Mouse (Mus musculus) lung, adult 2 months (tissue): ENCODE measurements around the gene Tekt3. TPM values are rescaled to one million over a fixed set of nuclear protein-coding genes. Genes with fewer than 3 reads are reported as not detected.
A peak's percentile ranks its signal among the peaks of the same experiment; 100 is the strongest.

Experiments
- DNase-seq: peaks from one replicate; pipeline ENCODE4 v3.0.0; 2022
- H3K4me1 ChIP-seq: fragments of 200-500 bp; 2 replicates; pipeline ENCODE4 v1.6.1; 2011; ENCODE audit warnings: low read length; ENCODE audit not compliant: control insufficient read depth, insufficient read depth
- H3K4me3 ChIP-seq: fragments of 200-500 bp; replicated peaks from 2 replicates; pipeline ENCODE3; 2011; ENCODE audit warnings: low read depth, mild to moderate bottlenecking, control low read depth, low read length; ENCODE audit errors: extremely low read depth
- CTCF ChIP-seq: fragments of 200-500 bp; IDR thresholded peaks from 2 replicates; pipeline ENCODE4 v1.5.1; 2011; ENCODE audit warnings: mild to moderate bottlenecking, low read length, control low read depth; ENCODE audit not compliant: insufficient read depth
- POLR2A ChIP-seq: fragments of 200-500 bp; IDR thresholded peaks from 2 replicates; pipeline ENCODE4 v1.6.1; 2011; ENCODE audit warnings: low read depth, mild to moderate bottlenecking, control low read depth, low read length, borderline replicate concordance; ENCODE audit errors: extremely low read depth
- WGBS: fragments of 180-500 bp; shearing (Covaris S2); methylation state at CpG from one replicate; pipeline ENCODE4 v1.1.7; 2018; 5-methylcytosine and 5-hydroxymethylcytosine counted together
- polyA plus RNA-seq: library from polyadenylated mRNA; depleted of rRNA; stranded (reverse); fragments of >200 nt; gene quantifications from 2 replicates; pipeline ENCODE4 v1.2.3, GENCODE M21; 2012

Gene Tekt3
- polyA plus RNA-seq, 1 experiment, result 0.40 TPM

DNA sequence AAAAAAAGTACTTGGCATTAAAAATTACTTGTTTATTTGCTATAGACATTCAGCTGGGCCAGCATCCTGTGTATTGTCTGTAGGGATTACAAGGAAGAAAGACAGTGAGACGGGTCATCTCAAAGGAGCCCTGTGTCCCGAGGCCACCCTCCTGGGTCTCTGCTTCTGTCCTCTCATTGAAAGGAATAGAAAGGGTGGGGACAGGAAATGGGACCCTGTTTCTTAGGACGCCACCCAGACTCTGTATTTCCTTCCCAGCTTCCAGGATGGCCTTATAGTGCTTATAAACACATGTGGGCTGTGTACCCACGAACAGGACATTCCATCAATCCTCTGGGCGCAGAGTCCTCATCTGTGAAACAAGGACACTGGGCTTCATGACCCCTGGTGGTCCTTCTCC, 30.8 kb downstream of the Tekt3 start:
- 48% methylated on average over 5 of the region's 5 CpGs for WGBS
- no peak for TF ChIP-seq POLR2A
- TF ChIP-seq CTCF, result no peak
- no peak overlapping the region for H3K4me3 ChIP-seq
- peaks cover 8% of the 10 kb centered on the region for H3K4me1 ChIP-seq
- no peak for DNase-seq

DNA sequence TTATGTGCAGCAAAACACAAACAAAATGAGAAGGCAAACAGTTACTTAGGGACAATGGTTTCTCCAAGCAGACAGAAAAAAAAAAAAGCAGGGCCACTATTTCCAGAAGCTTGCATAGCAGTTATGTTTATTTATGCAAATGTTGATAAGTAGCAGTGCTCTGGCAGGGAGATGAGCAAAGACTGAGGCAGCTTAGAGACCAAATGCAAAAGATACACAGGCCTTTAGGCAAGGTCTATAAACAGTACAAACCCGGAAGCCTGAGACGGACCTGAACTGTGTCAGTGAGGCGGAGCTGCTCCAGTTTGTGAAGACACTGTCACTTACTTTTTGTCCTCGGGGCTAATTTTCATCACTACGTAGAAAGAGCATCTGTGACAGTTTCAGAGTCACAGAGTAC, 32.1 kb downstream of the Tekt3 start:
- H3K4me1 ChIP-seq, result peaks cover 8% of the 10 kb centered on the region
- H3K4me3 ChIP-seq, result no peak overlapping the region
- TF ChIP-seq CTCF (no peak), POLR2A (no peak)
- WGBS, result 32% methylated on average over 5 of the region's 5 CpGs
- no peak for DNase-seq

DNA sequence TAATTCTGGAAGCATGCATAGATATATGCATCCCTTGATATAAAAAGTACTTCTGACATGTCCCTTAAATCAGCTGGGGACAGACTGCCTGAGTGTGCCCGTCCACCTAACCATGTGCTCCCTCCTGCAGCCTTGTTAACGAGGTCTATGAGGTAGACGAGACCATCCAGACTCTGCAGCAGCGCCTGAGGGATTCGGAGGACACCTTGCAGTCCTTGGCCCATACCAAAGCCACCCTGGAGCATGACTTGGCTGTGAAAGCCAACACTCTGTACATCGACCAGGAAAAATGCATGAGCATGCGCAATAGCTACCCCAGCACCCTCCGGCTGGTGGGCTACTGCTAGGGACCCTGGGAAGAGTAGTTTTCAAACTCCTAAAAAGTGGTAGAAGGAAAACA, 33.0 kb downstream of the Tekt3 start:
- no peak overlapping the region for H3K4me3 ChIP-seq
- H3K4me1 ChIP-seq, result peaks cover 8% of the 10 kb centered on the region
- TF ChIP-seq POLR2A (no peak), CTCF (no peak)
- no peak for DNase-seq
- WGBS, result 89% methylated on average over 8 of the region's 8 CpGs

GRCm38 (mm10) chr11:63098016-63098415, 36.6 kb downstream of the Tekt3 start:
- WGBS, result 89% methylated on average over 3 of the region's 3 CpGs
- TF ChIP-seq POLR2A, result no peak
- TF ChIP-seq CTCF, result no peak

GRCm38 (mm10) chr11:63099390-63099789, 37.9 kb downstream of the Tekt3 start:
- DNase-seq, result no peak
- TF ChIP-seq CTCF (no peak), POLR2A (no peak)
- WGBS, result 61% methylated on average over 3 of the region's 3 CpGs
- no peak overlapping the region for H3K4me3 ChIP-seq
- no peaks in the 10 kb centered on the region for H3K4me1 ChIP-seq

More at GRCm38 (mm10) chr11:63098016-63098415, 36.6 kb downstream of the Tekt3 start:
- H3K4me1 ChIP-seq, result no peaks in the 10 kb centered on the region
- no peak for DNase-seq
- no peak overlapping the region for H3K4me3 ChIP-seq

- Histone ChIP-seq H3K4me3 (no peak overlapping the region), H3K4me1 (no peaks in the 10 kb centered on the region)
- TF ChIP-seq POLR2A (no peak), CTCF (no peak)
- 80% methylated on average over 7 of the region's 7 CpGs for WGBS
- DNase-seq, result no peak
Measured at GRCm38 (mm10) chr11:63103256-63103655, 41.8 kb downstream of the Tekt3 start.

- Histone ChIP-seq H3K4me1 (no peaks in the 10 kb centered on the region), H3K4me3 (no peak overlapping the region)
- TF ChIP-seq CTCF, result no peak
- TF ChIP-seq POLR2A, result no peak
- no peak for DNase-seq
- 85% methylated on average over 2 of the region's 2 CpGs for WGBS
Measured at GRCm38 (mm10) chr11:63104026-63104425, 42.6 kb downstream of the Tekt3 start.

- H3K4me1 ChIP-seq, result no peaks in the 10 kb centered on the region
- no peak for TF ChIP-seq POLR2A
- TF ChIP-seq CTCF, result no peak
- no peak overlapping the region for H3K4me3 ChIP-seq
- WGBS, result 76% methylated on average over 1 of the region's 1 CpGs
- no peak for DNase-seq
Measured at GRCm38 (mm10) chr11:63109230-63109775, 47.8 kb downstream of the Tekt3 start.

DNA sequence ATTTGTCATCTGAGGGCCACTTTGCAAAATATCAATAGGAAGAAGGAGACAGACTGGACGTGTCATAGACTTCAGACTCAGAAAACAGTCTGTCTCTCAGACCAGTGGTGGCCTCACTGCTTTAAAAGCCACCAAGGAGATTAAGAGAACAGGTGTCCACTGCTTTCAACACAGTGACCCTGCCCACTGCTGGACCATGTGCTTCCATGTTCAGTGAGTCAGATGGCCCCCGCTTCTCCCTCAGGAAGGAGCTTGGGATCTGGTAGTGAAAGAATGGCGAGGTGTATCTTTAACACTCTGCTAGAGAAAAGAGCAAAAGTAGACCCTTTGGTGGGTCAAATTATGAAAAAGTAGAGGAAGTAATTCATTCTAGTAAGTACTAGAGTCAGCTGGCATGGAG, 48.9 kb downstream of the Tekt3 start:
- 89% methylated on average over 3 of the region's 3 CpGs for WGBS
- TF ChIP-seq POLR2A (no peak), CTCF (no peak)
- Histone ChIP-seq H3K4me1 (peaks cover 4% of the 10 kb centered on the region; the same call in 1 of the 2 replicates), H3K4me3 (no peak overlapping the region)
- DNase-seq, result no peak

DNA sequence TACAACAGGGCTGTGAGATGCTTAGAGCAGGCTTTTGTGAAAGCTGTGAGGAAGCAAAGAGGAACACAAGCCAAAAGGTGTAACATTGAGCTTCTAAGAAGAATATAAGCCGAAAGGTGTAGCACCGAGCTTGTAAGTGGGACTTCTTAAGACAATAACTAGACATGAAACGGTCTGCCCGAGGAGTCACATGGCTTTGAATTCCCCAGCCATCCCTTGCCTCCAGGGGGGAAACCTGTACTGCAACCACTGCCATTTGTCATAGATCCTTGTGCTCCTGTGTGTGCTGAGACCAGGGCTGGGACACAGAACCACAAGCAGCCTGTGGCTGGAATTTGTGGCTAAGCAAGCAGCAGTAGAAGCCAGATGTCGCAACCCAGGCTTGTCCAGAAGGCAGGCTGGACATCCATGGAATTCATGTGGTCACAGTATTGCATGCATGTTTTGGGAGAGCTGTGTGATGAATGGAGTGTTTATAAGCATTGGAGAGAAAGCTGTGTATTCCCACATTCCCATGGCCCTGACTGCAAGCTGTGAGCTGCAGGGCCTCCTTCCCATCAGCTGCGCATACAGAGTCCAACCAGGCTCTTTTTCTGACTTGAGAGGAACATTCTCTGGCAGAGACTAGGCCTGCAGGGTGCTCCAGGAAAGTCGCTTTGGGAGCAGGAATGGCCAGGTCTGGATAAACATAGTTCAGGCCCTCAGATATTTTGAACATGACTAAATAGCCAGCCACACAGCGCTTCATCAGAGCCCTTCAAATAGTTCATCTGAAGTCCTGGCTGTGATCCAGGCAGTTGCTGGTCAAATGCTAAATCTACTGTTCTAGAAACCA, 53.6 kb downstream of the Tekt3 start:
- no peak for TF ChIP-seq CTCF
- Histone ChIP-seq H3K4me3 (no peak overlapping the region), H3K4me1 (peaks cover 9% of the 10 kb centered on the region)
- DNase-seq, result peak; percentile 54
- WGBS, result 50% methylated on average over 8 of the region's 8 CpGs
